Mouse (Mus musculus): Measurements from ENCODE around the gene Gm11444. TPM values are rescaled to one million over a fixed set of nuclear protein-coding genes. Genes with fewer than 3 reads are reported as not detected.

Gene Gm11444
- polyA plus RNA-seq, 1 experiment = not detected

GRCm38 (mm10) chr11:85833761-85834385, 16.3 kb downstream of the Gm11444 start:
- peaks cover 35% of the 10 kb centered on the region for H3K9me3 ChIP-seq (ENCODE audit: control insufficient read depth, low read length)
- peaks cover 11% of the 10 kb centered on the region for H3K4me1 ChIP-seq (ENCODE audit: control insufficient read depth)

GRCm38 (mm10) chr11:85833081-85833521, 17.0 kb downstream of the Gm11444 start:
- Histone ChIP-seq H3K9me3 (ENCODE audit: control insufficient read depth, low read length) (peaks cover 37% of the 10 kb centered on the region), H3K27me3 (ENCODE audit: control insufficient read depth) (peaks cover 100% of the 10 kb centered on the region), H3K4me1 (ENCODE audit: control insufficient read depth) (peaks cover 11% of the 10 kb centered on the region), H3K4me3 (replicated peaks) (no peak overlapping the region), H3K36me3 (ENCODE audit: control insufficient read depth) (no peaks in the 10 kb centered on the region)
- no peak for TF ChIP-seq TAL1 (IDR thresholded peaks at IDR 0.05; ENCODE audit: low read length)

More at GRCm38 (mm10) chr11:85833761-85834385, 16.3 kb downstream of the Gm11444 start:
- Histone ChIP-seq H3K27me3 (ENCODE audit: control insufficient read depth) (peaks cover 100% of the 10 kb centered on the region), H3K4me3 (replicated peaks) (no peak overlapping the region), H3K36me3 (ENCODE audit: control insufficient read depth) (no peaks in the 10 kb centered on the region)
- TF ChIP-seq TAL1 (IDR thresholded peaks at IDR 0.05; ENCODE audit: low read length) (no peak), GATA1 (IDR thresholded peaks at IDR 0.05; ENCODE audit: low read length) (no peak)

GRCm38 (mm10) chr11:85832231-85832924, 17.8 kb downstream of the Gm11444 start, which contains the start of gene Tbx2:
TSS of gene Tbx2 (plus strand) at chr11:85832551.
- H3K36me3 ChIP-seq (ENCODE audit: control insufficient read depth) = no peaks in the 10 kb centered on the region
- peaks cover 31% of the 10 kb centered on the region; the same call in 1 of the 2 replicates for H3K9me3 ChIP-seq (ENCODE audit: control insufficient read depth, low read length)
- H3K27me3 ChIP-seq (ENCODE audit: control insufficient read depth) = peaks cover 100% of the 10 kb centered on the region
- peaks cover 14% of the 10 kb centered on the region for H3K4me1 ChIP-seq (ENCODE audit: control insufficient read depth)
- no peak within 1 kb of the TSS for H3K4me3 ChIP-seq (replicated peaks)
- TF ChIP-seq TAL1 (IDR thresholded peaks at IDR 0.05; ENCODE audit: low read length) (no peak), GATA1 (IDR thresholded peaks at IDR 0.05; ENCODE audit: low read length) (no peak)

- Histone ChIP-seq H3K4me3 (replicated peaks) (no peak overlapping the region), H3K9me3 (ENCODE audit: control insufficient read depth, low read length) (peaks cover 25% of the 10 kb centered on the region; the same call in 1 of the 2 replicates), H3K27me3 (ENCODE audit: control insufficient read depth) (peaks cover 100% of the 10 kb centered on the region), H3K4me1 (ENCODE audit: control insufficient read depth) (peaks cover 19% of the 10 kb centered on the region), H3K36me3 (ENCODE audit: control insufficient read depth) (no peaks in the 10 kb centered on the region)
- no peak for TF ChIP-seq GATA1 (IDR thresholded peaks at IDR 0.05; ENCODE audit: low read length)
- no peak for TF ChIP-seq TAL1 (IDR thresholded peaks at IDR 0.05; ENCODE audit: low read length)
Observed at GRCm38 (mm10) chr11:85831656-85832230, 18.4 kb downstream of the Gm11444 start.

- Histone ChIP-seq H3K27me3 (ENCODE audit: control insufficient read depth) (peaks cover 100% of the 10 kb centered on the region), H3K9me3 (ENCODE audit: control insufficient read depth, low read length) (peaks cover 25% of the 10 kb centered on the region; the same call in 1 of the 2 replicates), H3K4me1 (ENCODE audit: control insufficient read depth) (peaks cover 19% of the 10 kb centered on the region), H3K4me3 (replicated peaks) (no peak overlapping the region), H3K36me3 (ENCODE audit: control insufficient read depth) (no peaks in the 10 kb centered on the region)
- no peak for TF ChIP-seq GATA1 (IDR thresholded peaks at IDR 0.05; ENCODE audit: low read length)
- TF ChIP-seq TAL1 (IDR thresholded peaks at IDR 0.05; ENCODE audit: low read length) = no peak
Observed at GRCm38 (mm10) chr11:85830901-85831341, 19.2 kb downstream of the Gm11444 start.

GRCm38 (mm10) chr11:85829520-85830440, 20.4 kb downstream of the Gm11444 start:
- TF ChIP-seq GATA1 (IDR thresholded peaks at IDR 0.05; ENCODE audit: low read length) (no peak), TAL1 (IDR thresholded peaks at IDR 0.05; ENCODE audit: low read length) (no peak)
- H3K36me3 ChIP-seq (ENCODE audit: control insufficient read depth) = no peaks in the 10 kb centered on the region
- peaks cover 25% of the 10 kb centered on the region; the same call in 1 of the 2 replicates for H3K9me3 ChIP-seq (ENCODE audit: control insufficient read depth, low read length)
- H3K4me3 ChIP-seq (replicated peaks) = no peak overlapping the region
- peaks cover 19% of the 10 kb centered on the region for H3K4me1 ChIP-seq (ENCODE audit: control insufficient read depth)
- peaks cover 100% of the 10 kb centered on the region for H3K27me3 ChIP-seq (ENCODE audit: control insufficient read depth)

GRCm38 (mm10) chr11:85828691-85829519, 21.2 kb downstream of the Gm11444 start:
- TF ChIP-seq GATA1 (IDR thresholded peaks at IDR 0.05; ENCODE audit: low read length) (no peak), TAL1 (IDR thresholded peaks at IDR 0.05; ENCODE audit: low read length) (no peak)
- H3K4me3 ChIP-seq (replicated peaks) = no peak overlapping the region
- peaks cover 19% of the 10 kb centered on the region; the same call in 1 of the 2 replicates for H3K9me3 ChIP-seq (ENCODE audit: control insufficient read depth, low read length)
- H3K4me1 ChIP-seq (ENCODE audit: control insufficient read depth) = peaks cover 19% of the 10 kb centered on the region
- peaks cover 95% of the 10 kb centered on the region for H3K27me3 ChIP-seq (ENCODE audit: control insufficient read depth)
- no peaks in the 10 kb centered on the region for H3K36me3 ChIP-seq (ENCODE audit: control insufficient read depth)

- H3K4me1 ChIP-seq (ENCODE audit: control insufficient read depth) = peaks cover 29% of the 10 kb centered on the region
- TF ChIP-seq TAL1 (IDR thresholded peaks at IDR 0.05; ENCODE audit: low read length) = no peak
- TF ChIP-seq GATA1 (IDR thresholded peaks at IDR 0.05; ENCODE audit: low read length) = no peak
- H3K4me3 ChIP-seq (replicated peaks) = no peak overlapping the region
Observed at GRCm38 (mm10) chr11:85827342-85827741, 22.8 kb downstream of the Gm11444 start.

More at GRCm38 (mm10) chr11:85827342-85827741, 22.8 kb downstream of the Gm11444 start:
- Histone ChIP-seq H3K36me3 (ENCODE audit: control insufficient read depth) (no peaks in the 10 kb centered on the region), H3K27me3 (ENCODE audit: control insufficient read depth) (peaks cover 82% of the 10 kb centered on the region), H3K9me3 (ENCODE audit: control insufficient read depth, low read length) (peaks cover 19% of the 10 kb centered on the region; the same call in 1 of the 2 replicates)

All from erythroblast, embryonic 14.5 days (primary cell).